Mouse (Mus musculus) MEL (cell line): Measurements from ENCODE around the gene Ttc17.

Experiments
- CHD2 ChIP-seq: IDR thresholded peaks from 2 replicates; pipeline ENCODE4 v1.6.1; 2011; ENCODE audit warnings: low read length, improper control_type of control experiment
- CTCF ChIP-seq, 3 experiments: IDR thresholded peaks in 2 of 3; conservative IDR thresholded peaks in 1 of 3; 2 replicates each; pipeline ENCODE4 v1.5.1; 2011 to 2012; ENCODE audit warnings: low read length in 3 of 3, low read depth in 2 of 3, mild to moderate bottlenecking in 2 of 3, improper control_type of control experiment in 1 of 3, inconsistent platforms in 1 of 3, mixed read lengths in 1 of 3, moderate library complexity in 1 of 3; ENCODE audit not compliant: control insufficient read depth in 1 of 3, insufficient read depth in 1 of 3, poor library complexity in 1 of 3, severe bottlenecking in 1 of 3
- MAFK ChIP-seq: IDR thresholded peaks from 2 replicates; pipeline ENCODE4 v1.6.1; 2011; ENCODE audit warnings: low read depth, mild to moderate bottlenecking, low read length, improper control_type of control experiment, borderline replicate concordance
- MAZ ChIP-seq: IDR thresholded peaks from 2 replicates; pipeline ENCODE4 v1.6.1; 2012; ENCODE audit warnings: low read depth, mild to moderate bottlenecking, inconsistent platforms, low read length, improper control_type of control experiment
- MYC ChIP-seq: IDR thresholded peaks from 2 replicates; pipeline ENCODE4 v1.6.1; 2011; ENCODE audit warnings: low read depth, mild to moderate bottlenecking, low read length, improper control_type of control experiment, moderate library complexity
- POLR2A ChIP-seq, 2 experiments: IDR thresholded peaks; 2 replicates each; pipeline ENCODE4 v1.6.1; 2011 to 2012; ENCODE audit warnings: low read length in 2 of 2, mild to moderate bottlenecking in 2 of 2, control low read depth in 1 of 2, improper control_type of control experiment in 1 of 2, low read depth in 1 of 2, moderate library complexity in 1 of 2; ENCODE audit not compliant: control insufficient read depth in 1 of 2, insufficient read depth in 1 of 2, poor library complexity in 1 of 2
- RCOR1 ChIP-seq: IDR thresholded peaks from 2 replicates; pipeline ENCODE4 v1.6.1; 2012; ENCODE audit warnings: low read depth, mild to moderate bottlenecking, inconsistent platforms, low read length, improper control_type of control experiment
- SMC3 ChIP-seq: IDR thresholded peaks from 2 replicates; pipeline ENCODE4 v1.6.1; 2011; ENCODE audit warnings: low read depth, low read length, improper control_type of control experiment
- TBP ChIP-seq: IDR thresholded peaks from 2 replicates; pipeline ENCODE4 v1.8.0; 2011; ENCODE audit warnings: low read depth, low read length, improper control_type of control experiment
- ZNF384 ChIP-seq: IDR thresholded peaks from 2 replicates; pipeline ENCODE4 v1.6.1; 2012; ENCODE audit warnings: low read depth, mild to moderate bottlenecking, inconsistent platforms, low read length, improper control_type of control experiment

DNA sequence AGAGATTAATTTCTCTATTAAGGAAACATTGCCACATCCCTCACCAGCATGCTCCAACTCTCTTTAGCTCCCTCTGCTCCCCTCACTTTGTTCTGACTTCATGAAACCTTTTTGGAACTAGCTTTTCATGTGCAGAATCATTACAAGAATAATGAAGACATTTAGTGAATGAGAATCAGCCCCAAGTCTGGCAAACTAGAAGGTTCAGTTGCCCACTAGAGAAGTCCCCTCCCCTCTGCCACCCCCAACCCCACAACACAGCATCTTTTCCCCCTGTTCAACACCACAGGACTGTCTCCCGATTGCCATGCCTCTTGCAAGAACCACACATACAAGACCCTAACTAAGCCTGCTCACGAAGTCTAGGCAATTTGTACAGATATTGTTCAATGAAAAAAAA, 142.5 kb downstream of the Ttc17 start:
- no peak for TF ChIP-seq MAZ
- no peak for TF ChIP-seq MAFK
- TF ChIP-seq SMC3, result no peak
- no peak for TF ChIP-seq POLR2A (IDR thresholded peaks at IDR 0.05; ENCODE audit: control insufficient read depth in 1 of 2, insufficient read depth in 1 of 2, low read depth in 1 of 2, low read length in 2 of 2, poor library complexity in 1 of 2)
- no peak for TF ChIP-seq CTCF (IDR thresholded peaks at IDR 0.05 in 2 of 3, conservative IDR thresholded peaks at IDR 0.05 in 1 of 3; ENCODE audit: control insufficient read depth in 1 of 3, insufficient read depth in 1 of 3, low read depth in 2 of 3, low read length in 3 of 3, poor library complexity in 1 of 3, severe bottlenecking in 1 of 3)
- TF ChIP-seq TBP, result no peak
- TF ChIP-seq RCOR1, result no peak
- no peak for TF ChIP-seq ZNF384
- TF ChIP-seq MYC, result no peak
- TF ChIP-seq CHD2, result no peak
